Mouse (Mus musculus): ENCODE measurements at regions not wholly inside any gene's neighbourhood (a gene's known extent, or its start where the extent isn't known, plus 50 kb on each side); places are given as distances from the start of the nearest gene placed in this dataset.

GRCm38 (mm10) chr1:163488532-163488931 lies 85.1 kb upstream of the Gorab start:
- TF ChIP-seq ZMIZ1 (IDR thresholded peaks at IDR 0.05; ENCODE audit: low read depth, low read length) (no peak), EP300 (IDR thresholded peaks at IDR 0.05; ENCODE audit: low read depth in 1 of 2, low read length in 2 of 2) (no peak), MAX (IDR thresholded peaks at IDR 0.05; ENCODE audit: low read length) (no peak), CTCF (IDR thresholded peaks at IDR 0.05 in 2 of 3, conservative IDR thresholded peaks at IDR 0.05 in 1 of 3; ENCODE audit: control insufficient read depth in 1 of 3, insufficient read depth in 1 of 3, low read depth in 2 of 3, low read length in 3 of 3, poor library complexity in 1 of 3, severe bottlenecking in 1 of 3) (no peak)

Data from MEL (cell line).